In the genomic region with DNA sequence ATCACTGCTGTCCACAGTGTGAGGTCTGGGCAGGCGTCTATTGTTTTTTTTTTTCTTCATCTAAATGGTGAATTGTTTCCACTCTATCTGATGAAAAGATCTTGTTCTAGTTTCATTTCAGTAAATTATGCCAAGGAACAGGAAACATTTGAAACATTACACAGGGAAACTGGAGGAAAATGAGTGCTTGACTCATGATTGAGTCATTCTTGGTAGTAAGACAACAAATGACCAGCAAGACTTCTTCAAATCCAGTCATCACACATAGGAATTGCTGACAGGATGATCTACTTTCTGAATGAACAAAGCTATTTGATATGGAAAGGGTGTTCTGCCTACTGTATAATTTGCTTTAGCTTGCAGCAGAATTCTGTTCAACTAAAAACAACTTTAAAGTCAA, we compare ENCODE assay signal across 17 mouse cellular contexts. TPM values are rescaled to one million over a fixed set of nuclear protein-coding genes. Genes with fewer than 3 reads are reported as not detected.
A peak's percentile ranks its signal among the peaks of the same experiment; 100 is the strongest.
DNase-seq lines count a peak whose midpoint lies in the region; ATAC-seq and TF ChIP-seq lines count a peak whose summit lies in the region.
"Had no signal": no experiment of that assay in that cellular context is flagged by ENCODE, and none has a peak within 500 bp of the region (broad histone marks: within the 10 kb centered on the region; RNA-seq: fewer than 3 reads in every experiment).

No protein-coding gene starts in this region.

- TF ChIP-seq POLR2A in CH12.LX (IDR thresholded peaks at IDR 0.05; ENCODE audit: low read depth, low read length): no peak
- TF ChIP-seq POLR2A in bone marrow macrophage, adult 2 months (IDR thresholded peaks at IDR 0.05; ENCODE audit: borderline replicate concordance, low read depth, low read length): no peak

- peak; percentile 53 for DNase-seq in CH12.LX (ENCODE audit: extremely low read depth)
- DNase-seq in kidney, postnatal 25 days: no peak
- DNase-seq in left cerebral cortex, postnatal 10 days (ENCODE audit: extremely low spot score in 1 of 2, low spot score in 2 of 2): no peak
- no peak for DNase-seq in embryo, embryonic 10 days (ENCODE audit: low spot score)
- DNase-seq: cerebellum, adult 9-11 months; forebrain, postnatal 0 days; right cerebral cortex, postnatal 4 days had no signal

- TF ChIP-seq RAD21 in CH12.LX (IDR thresholded peaks at IDR 0.05; ENCODE audit: low read depth, low read length): no peak

- dilution Hi-C loops in CH12.LX (cut with MboI; ENCODE audit: extremely low pct_ligation_motif_present, extremely low pct_unique_long_range_greater_than_20kb, low sequenced_read_pairs): no loop called here

- in situ Hi-C loops in CH12.LX (cut with MboI; ENCODE audit: low pct_ligation_motif_present, low pct_unique_long_range_greater_than_20kb, low sequenced_read_pairs): no loop called here

- no peak overlapping the region for H3K9ac ChIP-seq in liver, embryonic 16.5 days (ENCODE audit: low read depth, low read length)
- no peak overlapping the region for H3K9ac ChIP-seq in liver, embryonic 12.5 days
- peak overlapping the region; percentile 98 for H3K9ac ChIP-seq in CH12.LX (ENCODE audit: insufficient read depth, low read depth)
- H3K9ac ChIP-seq: embryonic facial prominence, embryonic 13.5 days; forebrain, postnatal 0 days had no signal

- ATAC-seq in liver, embryonic 16.5 days (ENCODE audit: low read depth): no peak
- no peak for ATAC-seq in liver, embryonic 12.5 days
- ATAC-seq: forebrain, postnatal 0 days had no signal

- H3K4me3 ChIP-seq in liver, embryonic 16.5 days (ENCODE audit: low read depth, low read length): no peak overlapping the region
- H3K4me3 ChIP-seq in liver, embryonic 12.5 days: no peak overlapping the region
- H3K4me3 ChIP-seq in CH12.LX (replicated peaks in 1 of 3; ENCODE audit: low read depth in 2 of 3, low read length in 2 of 3, poor library complexity in 1 of 3): peak overlapping the region; percentile 61 to 90 (median 67)
- peak overlapping the region; percentile 61 for H3K4me3 ChIP-seq in bone marrow macrophage, adult 2 months (ENCODE audit: insufficient read depth, low read length)
- peak overlapping the region; percentile 90 for H3K4me3 ChIP-seq in megakaryocyte, embryonic 14.5 days (replicated peaks)
- H3K4me3 ChIP-seq: embryonic facial prominence, embryonic 13.5 days had no signal

- H3K27me3 ChIP-seq in liver, embryonic 16.5 days (ENCODE audit: control insufficient read depth, insufficient read depth, low read depth, low read length): no peaks in the 10 kb centered on the region
- no peaks in the 10 kb centered on the region for H3K27me3 ChIP-seq in liver, embryonic 12.5 days (replicated peaks)
- no peaks in the 10 kb centered on the region for H3K27me3 ChIP-seq in CH12.LX (replicated peaks)
- no peaks in the 10 kb centered on the region for H3K27me3 ChIP-seq in megakaryocyte, embryonic 14.5 days (replicated peaks)
- H3K27me3 ChIP-seq: embryonic facial prominence, embryonic 13.5 days had no signal

- peaks cover 2% of the 10 kb centered on the region; the same call in 1 of the 2 replicates for H3K79me2 ChIP-seq in CH12.LX (replicated peaks; ENCODE audit: control insufficient read depth, extremely low read depth, insufficient read depth, poor library complexity, severe bottlenecking)

- no peak for TF ChIP-seq CTCF in CH12.LX (conservative IDR thresholded peaks at IDR 0.05 in 1 of 2, IDR thresholded peaks at IDR 0.05 in 1 of 2; ENCODE audit: low read depth in 2 of 2, low read length in 2 of 2)
- no peak for TF ChIP-seq CTCF in bone marrow macrophage, adult 2 months (IDR thresholded peaks at IDR 0.05; ENCODE audit: low read depth, low read length)

- TF ChIP-seq EP300 in CH12.LX (IDR thresholded peaks at IDR 0.05; ENCODE audit: low read length): no peak

- H3K27ac ChIP-seq in liver, embryonic 16.5 days (ENCODE audit: low read length): 0 out of 2 replicates have a peak overlapping the region, but pooled peaks have one; percentile 10
- H3K27ac ChIP-seq in liver, embryonic 12.5 days: no peak overlapping the region
- H3K27ac ChIP-seq in CH12.LX (ENCODE audit: insufficient read depth, low read depth): peak overlapping the region; percentile 100
- H3K27ac ChIP-seq in bone marrow macrophage, adult 2 months (ENCODE audit: insufficient read depth, low read depth, low read length): peak overlapping the region; percentile 98
- H3K27ac ChIP-seq: embryonic facial prominence, embryonic 13.5 days had no signal

- H3K4me2 ChIP-seq in liver, embryonic 16.5 days (ENCODE audit: low read depth, low read length): no peak overlapping the region
- no peak overlapping the region for H3K4me2 ChIP-seq in liver, embryonic 12.5 days
- H3K4me2 ChIP-seq in CH12.LX (ENCODE audit: insufficient read depth, low read depth, poor library complexity, severe bottlenecking): peak overlapping the region; percentile 98
- H3K4me2 ChIP-seq: embryonic facial prominence, embryonic 13.5 days had no signal

- WGBS in liver, embryonic 16.5 days (ENCODE audit: insufficient replicate concordance): 38% methylated on average over 1 of the region's 1 CpGs
- WGBS in liver, embryonic 12.5 days (ENCODE audit: insufficient replicate concordance): 64% methylated on average over 1 of the region's 1 CpGs

- no peaks in the 10 kb centered on the region for H3K9me3 ChIP-seq in liver, embryonic 16.5 days (replicated peaks; ENCODE audit: control insufficient read depth, low read length)
- no peaks in the 10 kb centered on the region for H3K9me3 ChIP-seq in liver, embryonic 12.5 days (replicated peaks)
- peaks cover 7% of the 10 kb centered on the region for H3K9me3 ChIP-seq in CH12.LX (replicated peaks; ENCODE audit: low read length)
- peaks cover 7% of the 10 kb centered on the region for H3K9me3 ChIP-seq in megakaryocyte, embryonic 14.5 days
- H3K9me3 ChIP-seq: embryonic facial prominence, embryonic 13.5 days had no signal

- no peaks in the 10 kb centered on the region for H3K36me3 ChIP-seq in liver, embryonic 16.5 days (ENCODE audit: control insufficient read depth, insufficient read depth)
- no peaks in the 10 kb centered on the region for H3K36me3 ChIP-seq in liver, embryonic 12.5 days
- no peaks in the 10 kb centered on the region for H3K36me3 ChIP-seq in CH12.LX (replicated peaks in 1 of 2; ENCODE audit: control insufficient read depth in 1 of 2, insufficient read depth in 1 of 2, low read length in 1 of 2)
- no peaks in the 10 kb centered on the region for H3K36me3 ChIP-seq in megakaryocyte, embryonic 14.5 days (replicated peaks; ENCODE audit: low read length)
- H3K36me3 ChIP-seq: embryonic facial prominence, embryonic 13.5 days had no signal

- no peaks in the 10 kb centered on the region for H3K4me1 ChIP-seq in liver, embryonic 16.5 days (ENCODE audit: control insufficient read depth, low read depth, low read length)
- H3K4me1 ChIP-seq in liver, embryonic 12.5 days: no peaks in the 10 kb centered on the region
- H3K4me1 ChIP-seq in CH12.LX (ENCODE audit: control insufficient read depth in 1 of 2, insufficient read depth in 2 of 2): peaks cover 13 to 46% of the 10 kb centered on the region in 2 experiments
- H3K4me1 ChIP-seq in bone marrow macrophage, adult 2 months (ENCODE audit: control insufficient read depth, insufficient read depth, low read length): peaks cover 30% of the 10 kb centered on the region
- H3K4me1 ChIP-seq in megakaryocyte, embryonic 14.5 days: peaks cover 40% of the 10 kb centered on the region
- H3K4me1 ChIP-seq: embryonic facial prominence, embryonic 13.5 days had no signal

- intact Hi-C loops in left cerebral cortex, postnatal 10 days (cut with DNase I): no loop called here

TF ChIP-seq in CH12.LX, 34 proteins besides CTCF, POLR2A, EP300 and RAD21:
- TF ChIP-seq ZNF384 (IDR thresholded peaks at IDR 0.05; ENCODE audit: low read depth, low read length) (0 out of 2 replicates have a peak, but pooled peaks have one; percentile 18), MAZ (IDR thresholded peaks at IDR 0.05; ENCODE audit: low read depth, low read length) (no peak)

RNA-seq across cellular contexts. Expression of a gene that starts 0.9 kb away (rescaled TPM):
- polyA plus RNA-seq in liver, embryonic 16.5 days (2015; fragmentation: Nextera tagmentation; extraction: Ambion mirVana): 0.92 and 1.1 TPM in 2 replicates
- polyA plus RNA-seq in liver, embryonic 12.5 days (2016; fragmentation: Nextera tagmentation; extraction: Ambion mirVana): 3.4 and 3.7 TPM in 2 replicates
- 9.3 and 12.0 TPM in 2 replicates for total RNA-seq in CH12.LX (2012; rRNA removed)
- 3.5 and 3.7 TPM in 2 replicates for total RNA-seq in CH12.LX (2014; rRNA removed)
- polyA plus RNA-seq in CH12.LX (2012; ENCODE audit: insufficient read length, low read depth): 8.9 TPM in 2 replicates
- polyA plus RNA-seq in bone marrow macrophage, adult 2 months (2012; ENCODE audit: insufficient read depth, insufficient read length, missing spikeins): 43.0 and 43.6 TPM in 2 replicates
- polyA plus RNA-seq in megakaryocyte, embryonic 14.5 days (2012; ENCODE audit: insufficient read depth, low replicate concordance): 0.21 TPM in 1 of 2 replicates, not detected in the other
- total RNA-seq in left cerebral cortex, postnatal 10 days (2021): 100 to 1,000 TPM; 138 TPM

RNA-seq across cellular contexts. Expression of a gene that starts 59.7 kb away (rescaled TPM):
- not detected in 2 replicates for polyA plus RNA-seq in liver, embryonic 16.5 days (2015; fragmentation: Nextera tagmentation; extraction: Ambion mirVana)
- polyA plus RNA-seq in liver, embryonic 12.5 days (2016; fragmentation: Nextera tagmentation; extraction: Ambion mirVana): not detected in 2 replicates
- total RNA-seq in CH12.LX (2012; rRNA removed) (not detected in 2 replicates), CH12.LX (2014; rRNA removed) (not detected in 2 replicates)
- not detected in 2 replicates for polyA plus RNA-seq in CH12.LX (2012; ENCODE audit: insufficient read length, low read depth)
- polyA plus RNA-seq in bone marrow macrophage, adult 2 months (2012; ENCODE audit: insufficient read depth, insufficient read length, missing spikeins): not detected in 2 replicates
- polyA plus RNA-seq in megakaryocyte, embryonic 14.5 days (2012; ENCODE audit: insufficient read depth, low replicate concordance): not detected in 2 replicates
- total RNA-seq in left cerebral cortex, postnatal 10 days (2021): 1 to 10 TPM in 1 of 2 experiments, not detected in 1; 1.2 TPM
- total RNA-seq: forebrain, postnatal 0 days; heart, adult 18-20 months; heart, postnatal 25 days had no signal
- polyA plus RNA-seq: brain, embryonic 14.5 days; embryonic facial prominence, embryonic 13.5 days; intestine, embryonic 14.5 days; limb, embryonic 14.5 days had no signal

Comparison
In these comparisons a context has a peak if more than half of its experiments do, and no peak if none do; other contexts are left out.
1. H3K4me3 ChIP-seq: peak in CH12.LX (3 of 3), bone marrow macrophage, adult 2 months (single experiment) and megakaryocyte, embryonic 14.5 days (single experiment); none in liver, embryonic 16.5 days (single experiment) and liver, embryonic 12.5 days (single experiment).